ENCODE assay signal across 9 mouse cellular contexts in the genomic region with DNA sequence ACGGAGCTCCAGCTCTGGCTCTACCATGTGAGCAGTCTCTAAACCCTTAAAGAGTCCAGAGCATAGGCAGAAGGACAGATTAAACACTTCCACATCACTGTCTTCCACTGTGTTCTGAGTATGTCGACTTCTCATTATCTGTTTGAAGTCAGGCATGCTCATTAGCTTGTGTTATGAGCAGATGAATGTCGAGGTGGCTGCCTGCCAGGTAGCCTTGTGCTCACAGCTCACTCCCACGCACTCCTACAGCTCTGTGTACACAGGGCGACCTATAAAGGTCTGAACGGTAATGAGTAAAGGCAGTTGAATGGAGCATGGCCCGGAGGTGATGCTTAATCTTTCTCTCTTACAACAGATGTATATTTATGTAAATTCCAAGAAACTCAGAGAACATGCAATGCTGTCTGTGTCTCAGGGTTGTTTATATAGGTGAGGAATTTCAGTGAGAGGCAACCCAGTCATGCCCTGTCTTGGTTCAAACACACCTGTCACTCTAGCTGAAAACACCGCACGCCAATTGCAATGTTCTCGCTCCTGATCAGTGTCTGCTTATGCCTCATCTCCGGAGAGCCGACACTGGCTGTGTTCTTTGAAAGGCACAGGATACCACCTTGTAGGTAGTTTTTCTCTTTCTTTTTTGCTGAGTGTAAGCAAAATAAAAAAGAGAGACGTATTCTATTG.
A peak's percentile ranks its signal among the peaks of the same experiment; 100 is the strongest.
DNase-seq lines count a peak whose midpoint lies in the region; ATAC-seq lines count a peak whose summit lies in the region.
"Had no signal": no experiment of that assay in that cellular context is flagged by ENCODE, and none has a peak within 500 bp of the region (broad histone marks: within the 10 kb centered on the region; RNA-seq: fewer than 3 reads in every experiment).

No protein-coding gene starts in this region.

- 58% methylated on average over 13 of the region's 13 CpGs for WGBS in hindbrain, embryonic 15.5 days
- 85% methylated on average over 13 of the region's 13 CpGs for WGBS in hindbrain, embryonic 11.5 days
- 31% methylated on average over 13 of the region's 13 CpGs for WGBS in intestine, embryonic 14.5 days

- H3K27ac ChIP-seq in hindbrain, embryonic 15.5 days (replicated peaks) = no peak overlapping the region
- H3K27ac ChIP-seq in hindbrain, embryonic 11.5 days (ENCODE audit: low read depth, low read length) = no peak overlapping the region
- H3K27ac ChIP-seq in intestine, embryonic 14.5 days (ENCODE audit: low read depth) = no peak overlapping the region
- H3K27ac ChIP-seq: heart, adult 2 months had no signal

- peak; percentile 78; the same call in 1 of the 2 replicates for ATAC-seq in hindbrain, embryonic 15.5 days (ENCODE audit: low FRiP score, low read depth)
- ATAC-seq in hindbrain, embryonic 11.5 days (ENCODE audit: low FRiP score) = no peak
- ATAC-seq in CD4-positive, CD25-positive, alpha-beta regulatory T cell, adult 4 months = peak; percentile 97
- ATAC-seq in intestine, embryonic 14.5 days (replicated peaks; ENCODE audit: low FRiP score, low TSS enrichment, low read depth) = peak; percentile 60; the same call in 1 of the 2 replicates
- peak; percentile 80 for ATAC-seq in megakaryocyte progenitor cell, adult 5-6 weeks (replicated peaks; ENCODE audit: poor library complexity)

- no peak overlapping the region for H3K4me2 ChIP-seq in hindbrain, embryonic 15.5 days
- no peak overlapping the region for H3K4me2 ChIP-seq in hindbrain, embryonic 11.5 days (replicated peaks; ENCODE audit: low read depth, low read length)
- no peak overlapping the region for H3K4me2 ChIP-seq in intestine, embryonic 14.5 days (ENCODE audit: low read length)

- H3K9me3 ChIP-seq in hindbrain, embryonic 15.5 days = no peaks in the 10 kb centered on the region
- H3K9me3 ChIP-seq in hindbrain, embryonic 11.5 days (ENCODE audit: control insufficient read depth, low read length) = no peaks in the 10 kb centered on the region
- H3K9me3 ChIP-seq in intestine, embryonic 14.5 days (ENCODE audit: control insufficient read depth, low read length) = no peaks in the 10 kb centered on the region

- H3K4me1 ChIP-seq in hindbrain, embryonic 15.5 days (replicated peaks) = 0 out of 2 replicates have a peak, but pooled peaks cover 4% of the 10 kb centered on the region
- no peaks in the 10 kb centered on the region for H3K4me1 ChIP-seq in hindbrain, embryonic 11.5 days (replicated peaks; ENCODE audit: control insufficient read depth, insufficient read depth, low read length)
- H3K4me1 ChIP-seq in intestine, embryonic 14.5 days (replicated peaks; ENCODE audit: control insufficient read depth, insufficient read depth, low read length) = peaks cover 3% of the 10 kb centered on the region; the same call in 1 of the 2 replicates

- intact Hi-C loops in gastrocnemius, postnatal 14 days (cut with DNase I; ENCODE audit: low total_unique reads) = no loop called here

- no peak overlapping the region for H3K4me3 ChIP-seq in hindbrain, embryonic 15.5 days
- no peak overlapping the region for H3K4me3 ChIP-seq in hindbrain, embryonic 11.5 days (ENCODE audit: low read depth, low read length)
- no peak overlapping the region for H3K4me3 ChIP-seq in intestine, embryonic 14.5 days (ENCODE audit: low read depth, low read length)
- H3K4me3 ChIP-seq: heart, adult 2 months had no signal

- DNase-seq in hindbrain, embryonic 11.5 days (ENCODE audit: low spot score) = no peak
- DNase-seq in cerebellum, adult 11-12 months = peak; percentile 89
- no peak for DNase-seq in intestine, embryonic 14.5 days (ENCODE audit: low spot score)
- DNase-seq in gastrocnemius, postnatal 14 days = no peak
- DNase-seq in spleen, postnatal 10 days (ENCODE audit: low spot score in 2 of 2) = no peak

- H3K36me3 ChIP-seq in hindbrain, embryonic 15.5 days = no peaks in the 10 kb centered on the region
- no peaks in the 10 kb centered on the region for H3K36me3 ChIP-seq in hindbrain, embryonic 11.5 days (ENCODE audit: control insufficient read depth, insufficient read depth, low read length)
- H3K36me3 ChIP-seq in intestine, embryonic 14.5 days (ENCODE audit: control insufficient read depth, insufficient read depth, low read length) = no peaks in the 10 kb centered on the region

- no peak overlapping the region for H3K9ac ChIP-seq in hindbrain, embryonic 15.5 days
- no peak overlapping the region for H3K9ac ChIP-seq in hindbrain, embryonic 11.5 days (ENCODE audit: low read depth, low read length)
- no peak overlapping the region for H3K9ac ChIP-seq in intestine, embryonic 14.5 days (ENCODE audit: low read length)

- H3K27me3 ChIP-seq in hindbrain, embryonic 15.5 days = no peaks in the 10 kb centered on the region
- no peaks in the 10 kb centered on the region for H3K27me3 ChIP-seq in hindbrain, embryonic 11.5 days (ENCODE audit: control insufficient read depth, insufficient read depth, low read length)
- no peaks in the 10 kb centered on the region for H3K27me3 ChIP-seq in intestine, embryonic 14.5 days (replicated peaks; ENCODE audit: control insufficient read depth, insufficient read depth, low read length)
